Mouse (Mus musculus): Measurements from ENCODE around the gene F13a1.

- TF ChIP-seq CTCF (IDR thresholded peaks at IDR 0.05; ENCODE audit: low read depth, low read length) (no peak), TAL1 (conservative IDR thresholded peaks at IDR 0.05; ENCODE audit: low read depth, low read length) (no peak), GATA1 (IDR thresholded peaks at IDR 0.05; ENCODE audit: borderline replicate concordance, low read length) (no peak)
Measured at GRCm38 (mm10) chr13:36941891-36942290, 108.2 kb downstream of the F13a1 start.
